Mouse (Mus musculus) embryo, embryonic 9.5 days (tissue): ENCODE measurements at regions not wholly inside any gene's neighbourhood (a gene's known extent, or its start where the extent isn't known, plus 50 kb on each side); places are given as distances from the start of the nearest gene placed in this dataset.

Experiments
- DNase-seq: peaks from one replicate; pipeline ENCODE4 v3.0.0-alpha.2; 2017; ENCODE audit errors: extremely low spot score

GRCm38 (mm10) chr10:83896160-83896559, 173.5 kb downstream of the 1500009L16Rik start:
- DNase-seq: no peak

GRCm38 (mm10) chr10:83897558-83897957, 174.9 kb downstream of the 1500009L16Rik start:
- no peak for DNase-seq

- no peak for DNase-seq
Measured at GRCm38 (mm10) chr10:83906751-83907150, 184.1 kb downstream of the 1500009L16Rik start.

GRCm38 (mm10) chr10:83910649-83911370, 188.1 kb downstream of the 1500009L16Rik start:
- DNase-seq: no peak

GRCm38 (mm10) chr10:83914401-83915132, 191.9 kb downstream of the 1500009L16Rik start:
- DNase-seq: peak; percentile 77

GRCm38 (mm10) chr10:83915133-83915730, 192.6 kb downstream of the 1500009L16Rik start:
- no peak for DNase-seq

- no peak for DNase-seq
Measured at GRCm38 (mm10) chr10:83926990-83927389, 204.3 kb downstream of the 1500009L16Rik start.

- no peak for DNase-seq
Measured at GRCm38 (mm10) chr10:83927554-83927953, 204.9 kb downstream of the 1500009L16Rik start.

- DNase-seq: no peak
Measured at GRCm38 (mm10) chr10:83931758-83932157, 209.1 kb downstream of the 1500009L16Rik start.

GRCm38 (mm10) chr10:83933201-83933600, 210.5 kb downstream of the 1500009L16Rik start:
- no peak for DNase-seq

- no peak for DNase-seq
Measured at GRCm38 (mm10) chr10:83934498-83934897, 211.8 kb downstream of the 1500009L16Rik start.

GRCm38 (mm10) chr10:83937168-83937567, 214.5 kb downstream of the 1500009L16Rik start:
- DNase-seq: no peak

- DNase-seq: no peak
Measured at GRCm38 (mm10) chr10:83942101-83942500, 219.4 kb downstream of the 1500009L16Rik start.

- no peak for DNase-seq
Measured at GRCm38 (mm10) chr10:83944158-83944557, 221.5 kb downstream of the 1500009L16Rik start.

- no peak for DNase-seq
Measured at GRCm38 (mm10) chr10:83944897-83945296, 222.2 kb downstream of the 1500009L16Rik start.

GRCm38 (mm10) chr10:83945503-83945902, 222.8 kb downstream of the 1500009L16Rik start:
- DNase-seq: no peak

- DNase-seq: no peak
Measured at GRCm38 (mm10) chr10:83946186-83947176, 223.8 kb downstream of the 1500009L16Rik start.

- DNase-seq: peak; percentile 58
Measured at GRCm38 (mm10) chr10:83957118-83957759, 234.6 kb downstream of the 1500009L16Rik start.

- DNase-seq: no peak
Measured at GRCm38 (mm10) chr10:83958397-83958796, 235.7 kb downstream of the 1500009L16Rik start.

- no peak for DNase-seq
Measured at GRCm38 (mm10) chr10:83958826-83959225, 236.2 kb downstream of the 1500009L16Rik start.

- DNase-seq: no peak
Measured at GRCm38 (mm10) chr10:83963232-83963760, 240.6 kb downstream of the 1500009L16Rik start.
